Mouse (Mus musculus) 3134 (cell line): ENCODE measurements around the gene Clba1.
"Not testable (repeated sequence)": the region's sequence is repeated elsewhere in the genome, so short reads cannot be mapped to it uniquely, and the experiment has no call there.

ENCODE experiments used
- DNase-seq: peaks from one replicate; pipeline ENCODE4 v3.0.0-alpha.2; 2011; ENCODE audit warnings: low spot score; ENCODE audit not compliant: insufficient read length; ENCODE audit errors: extremely low read depth

Gene Clba1

DNA sequence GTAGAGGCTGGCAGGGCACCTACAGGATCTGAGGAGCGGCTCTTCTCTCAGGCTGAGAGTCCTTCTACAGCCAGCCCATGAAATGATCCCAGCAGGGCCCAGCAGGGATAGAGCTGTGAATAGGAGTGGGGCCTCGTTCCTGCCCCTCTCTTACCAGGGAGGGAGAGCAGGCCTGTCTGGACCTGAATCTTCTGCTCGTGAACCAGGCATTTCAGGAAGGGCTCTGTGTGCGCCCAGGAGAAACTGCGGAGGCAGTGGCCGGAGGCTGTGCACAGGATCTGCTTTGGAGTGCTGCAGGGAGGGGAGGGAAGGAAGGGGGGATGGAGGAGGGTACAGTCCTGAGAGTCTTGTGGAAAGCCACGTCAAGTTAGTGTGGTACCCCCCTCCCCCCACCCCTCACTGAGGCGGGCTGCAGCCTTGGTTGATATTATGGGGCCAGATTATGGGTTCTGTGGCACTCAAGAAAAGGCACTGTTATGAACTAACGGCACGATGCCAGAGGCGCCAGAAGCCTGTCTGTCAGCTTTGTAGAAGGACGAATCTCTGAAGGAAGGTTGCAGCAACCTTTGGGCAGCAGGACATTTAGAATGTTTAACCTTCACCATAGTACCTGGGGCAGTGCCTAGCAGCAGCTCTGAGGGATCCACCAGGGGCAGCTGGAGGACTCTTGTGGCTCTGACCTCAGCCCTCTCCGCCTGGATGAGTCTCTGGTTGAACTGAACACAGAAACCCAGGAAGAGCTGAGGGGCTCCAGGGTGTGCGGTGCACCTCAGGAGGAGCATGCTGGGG, 6.1 kb downstream of the Clba1 start:
- no peak for DNase-seq

DNA sequence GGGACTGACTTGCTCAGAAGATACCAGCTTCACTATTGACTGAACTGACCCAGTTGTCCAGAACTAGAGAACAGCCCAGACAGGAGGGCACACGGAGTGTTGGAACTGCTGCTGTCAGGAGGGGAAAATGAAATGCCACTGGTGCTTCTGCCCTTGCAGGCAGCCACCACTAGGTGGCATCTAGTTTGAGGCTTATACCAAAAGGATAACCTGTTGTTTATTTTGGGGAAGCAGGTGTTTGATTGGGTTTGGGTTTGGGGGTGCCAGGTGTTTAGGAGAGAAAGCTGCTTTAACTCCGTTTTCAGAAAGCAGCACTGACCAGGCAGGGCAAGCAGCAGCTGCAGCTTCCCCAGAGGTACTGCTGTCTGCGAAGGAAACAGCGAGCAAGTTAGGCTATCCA, 7.6 kb downstream of the Clba1 start:
- DNase-seq = no peak

DNA sequence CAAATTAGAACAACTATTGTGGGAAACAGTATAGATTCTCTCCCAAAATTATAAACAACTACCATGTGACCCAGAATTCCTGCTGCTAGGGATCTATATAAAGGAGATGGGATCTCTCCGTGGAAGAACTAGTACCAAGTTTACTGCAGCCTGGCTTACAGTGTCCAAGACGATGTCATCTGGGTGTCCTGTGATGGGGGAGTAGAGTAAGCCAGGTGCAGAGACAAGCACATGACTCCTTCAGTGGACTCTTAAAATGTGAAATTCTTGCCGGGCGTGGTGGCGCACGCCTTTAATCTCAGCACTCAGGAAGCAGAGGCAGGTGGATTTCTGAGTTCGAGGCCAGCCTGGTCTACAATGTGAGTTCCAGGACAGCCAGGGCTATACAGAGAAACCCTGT, 8.1 kb downstream of the Clba1 start:
- not testable (repeated sequence) for DNase-seq

DNA sequence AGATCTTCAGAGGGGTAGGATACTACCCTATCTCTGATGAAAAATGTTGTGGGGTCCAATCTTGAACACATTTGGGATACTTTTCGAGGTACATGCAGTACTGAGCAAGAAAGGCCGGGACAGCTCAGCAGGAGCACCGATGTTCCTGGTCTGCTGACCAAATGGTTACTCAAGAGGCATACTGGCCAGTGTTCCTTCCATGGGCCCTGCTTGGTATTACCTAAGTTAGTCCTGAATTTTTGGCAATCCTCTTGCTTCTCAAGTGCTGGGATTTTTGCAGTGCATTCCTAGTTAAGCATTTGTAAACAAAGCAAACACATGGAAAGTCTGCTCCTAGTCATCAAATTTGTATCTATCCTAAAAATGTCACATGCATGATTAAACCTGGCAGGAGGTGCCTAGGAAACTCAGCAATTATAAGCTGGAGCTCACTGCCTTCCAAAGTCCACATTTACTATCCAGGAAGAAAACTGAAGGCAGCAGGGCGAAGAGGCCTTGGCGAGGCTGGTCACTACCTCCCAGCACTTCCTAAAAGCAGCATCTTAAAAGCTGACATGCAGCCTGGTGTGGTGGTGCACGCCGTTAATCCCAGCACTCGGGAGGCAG, 10.4 kb downstream of the Clba1 start:
- DNase-seq = no peak

DNA sequence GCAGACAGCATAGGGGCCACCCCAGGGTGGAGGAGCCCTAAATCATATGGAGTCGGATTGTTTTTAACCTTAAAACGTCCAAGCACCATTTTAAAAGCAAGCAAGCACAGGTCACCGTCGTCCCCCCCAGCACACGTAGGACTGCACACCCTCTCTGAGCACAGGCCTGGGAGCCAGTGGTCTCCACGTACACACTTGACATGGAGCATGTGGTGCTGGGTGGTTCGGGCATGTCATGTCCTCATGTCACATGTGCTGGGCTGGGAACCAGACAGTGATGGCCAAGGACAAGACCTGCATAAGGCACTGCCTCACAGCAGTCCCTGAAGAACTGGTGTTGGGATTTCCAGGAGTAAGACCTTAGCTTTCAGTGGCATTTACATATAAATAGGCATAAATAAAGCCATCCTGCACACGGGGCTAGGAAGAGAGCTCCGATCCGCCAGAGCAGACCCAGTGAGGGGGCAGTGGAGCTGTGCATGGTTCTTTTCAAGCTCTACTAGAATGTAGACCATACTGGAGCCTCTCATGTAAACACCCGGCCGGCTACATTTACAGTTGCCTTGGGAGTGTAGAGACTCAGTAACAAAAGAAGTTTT, 11.8 kb downstream of the Clba1 start:
- DNase-seq = no peak

DNA sequence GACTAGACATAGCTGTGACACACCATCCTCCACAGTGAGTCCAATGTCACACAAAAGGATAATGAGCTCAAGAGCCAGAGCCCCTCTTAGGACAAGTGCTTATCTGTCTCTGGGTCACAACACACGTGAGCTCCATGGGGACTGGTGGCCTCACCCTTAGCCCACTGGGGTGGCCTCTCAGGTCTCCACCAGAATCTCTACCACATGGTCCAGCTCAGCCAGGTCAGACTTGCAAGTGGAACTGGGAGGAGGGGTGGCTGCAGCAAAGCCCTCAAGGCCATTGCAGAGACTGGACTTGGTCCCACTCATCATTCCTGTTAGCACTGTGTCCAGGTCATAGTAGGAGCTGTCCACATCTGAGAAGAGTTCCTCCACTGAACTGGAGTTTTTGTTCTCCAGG, 12.5 kb downstream of the Clba1 start:
- no peak for DNase-seq

DNA sequence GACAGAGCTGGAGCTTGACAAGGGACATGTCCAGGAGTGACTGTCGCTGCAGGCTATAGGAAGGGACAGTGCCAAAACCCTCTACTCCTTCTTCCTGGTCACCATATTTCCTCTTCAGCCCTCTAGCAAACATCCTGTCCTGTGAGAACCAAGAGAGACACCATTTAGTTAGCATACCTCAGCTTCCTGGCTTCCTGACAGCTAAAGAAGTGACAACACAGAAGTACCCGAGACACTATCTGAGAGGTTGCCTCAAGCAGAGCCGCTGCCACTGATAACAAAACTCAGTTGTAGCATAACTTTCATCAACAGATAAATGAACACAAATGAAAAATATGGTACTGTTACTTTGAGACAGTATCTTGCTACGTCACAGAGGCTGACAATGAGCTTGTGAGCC, 13.2 kb downstream of the Clba1 start:
- DNase-seq = no peak

DNA sequence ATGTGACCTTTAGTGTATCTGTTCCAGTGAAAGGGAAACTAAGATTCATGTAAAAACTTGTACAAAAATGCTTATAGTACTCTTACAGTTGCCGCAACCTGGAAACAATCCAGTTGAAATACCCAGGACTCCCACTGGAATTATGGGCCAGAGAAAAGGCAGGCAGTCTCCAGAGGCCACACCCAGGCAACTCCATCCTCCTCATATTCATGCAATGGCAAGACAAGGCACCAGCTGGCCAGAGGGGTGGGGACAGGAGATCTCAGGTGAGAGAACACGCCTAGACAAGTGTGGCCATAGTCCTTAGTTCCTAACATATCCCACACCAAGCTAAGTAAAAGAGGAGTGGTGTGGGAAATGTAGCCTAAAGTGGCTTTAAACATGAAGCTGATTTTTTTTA, 13.9 kb downstream of the Clba1 start:
- DNase-seq = no peak

DNA sequence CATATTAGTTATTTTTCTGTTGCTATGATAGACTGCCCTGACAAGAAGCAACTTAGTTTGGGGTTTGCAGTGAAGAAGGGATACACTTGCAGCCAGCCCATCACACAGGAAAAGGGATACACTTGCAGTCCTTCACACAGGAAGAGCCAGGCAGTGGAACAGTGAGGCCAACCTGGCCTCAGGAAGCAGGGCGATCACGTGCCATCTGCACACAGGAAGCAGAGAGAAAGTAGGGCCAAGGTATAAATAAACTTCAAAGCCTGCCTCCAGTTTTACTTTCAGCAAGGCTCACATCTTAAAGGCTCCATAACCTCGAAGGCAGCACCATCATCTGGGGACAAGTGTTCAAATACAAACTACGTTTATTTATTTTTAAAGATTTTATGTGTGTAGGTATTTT, 14.5 kb downstream of the Clba1 start:
- DNase-seq = no peak

DNA sequence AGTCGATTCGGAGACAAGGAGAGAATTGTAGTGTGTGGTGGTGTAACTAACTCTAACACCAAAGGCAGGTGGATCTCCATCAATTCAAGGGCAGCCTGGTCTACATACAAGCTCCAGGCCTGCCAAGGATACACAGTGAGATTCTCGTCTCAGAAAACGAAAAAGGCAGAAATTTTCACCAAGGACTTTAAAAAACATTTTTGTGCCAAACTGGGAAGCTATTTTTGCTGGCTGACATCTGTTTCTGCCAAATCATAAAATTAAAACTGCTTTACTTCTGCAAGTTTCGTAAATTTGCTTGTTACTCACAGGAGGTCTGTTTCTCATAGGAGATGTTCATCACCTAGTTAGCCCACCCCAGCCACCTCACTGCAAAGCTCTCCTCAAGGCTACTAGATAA, 17.2 kb downstream of the Clba1 start:
- no peak for DNase-seq

DNA sequence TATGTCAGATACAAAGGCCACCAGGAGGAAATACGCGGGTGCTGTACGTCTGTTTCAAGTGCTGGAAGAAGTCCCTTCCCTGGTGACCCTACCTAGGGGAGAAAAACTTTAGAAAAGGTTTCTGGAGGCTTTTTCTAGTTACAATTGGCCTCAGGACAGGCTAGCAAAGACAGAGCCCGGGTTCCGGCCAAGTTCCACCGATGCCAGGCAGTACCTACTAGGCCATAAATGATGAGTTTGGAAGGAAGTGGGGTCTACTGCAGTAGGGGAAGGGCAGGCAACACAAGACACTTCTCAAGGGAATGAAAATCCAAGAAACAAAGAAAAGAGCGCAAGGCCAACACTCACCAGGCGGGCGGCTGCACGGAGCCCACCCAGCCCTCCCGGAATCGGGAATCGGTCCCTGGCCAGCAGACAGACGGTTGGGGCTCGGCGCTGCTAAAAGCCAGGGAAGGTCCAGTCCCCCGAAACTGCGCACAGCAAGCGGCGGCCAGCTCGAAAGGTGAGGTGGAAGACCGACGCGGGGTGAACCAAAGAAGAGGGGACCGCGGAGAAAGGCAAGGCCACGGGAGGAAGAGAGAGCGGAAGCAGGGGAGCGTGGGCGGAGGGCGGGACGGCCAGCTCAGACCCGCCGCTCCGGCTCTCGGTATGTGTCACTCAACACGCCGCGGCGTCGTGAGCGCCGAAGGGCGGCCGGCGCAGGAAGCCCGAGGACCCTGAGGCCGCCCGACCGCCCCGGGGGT, 19.9 kb downstream of the Clba1 start:
- no peak for DNase-seq

DNA sequence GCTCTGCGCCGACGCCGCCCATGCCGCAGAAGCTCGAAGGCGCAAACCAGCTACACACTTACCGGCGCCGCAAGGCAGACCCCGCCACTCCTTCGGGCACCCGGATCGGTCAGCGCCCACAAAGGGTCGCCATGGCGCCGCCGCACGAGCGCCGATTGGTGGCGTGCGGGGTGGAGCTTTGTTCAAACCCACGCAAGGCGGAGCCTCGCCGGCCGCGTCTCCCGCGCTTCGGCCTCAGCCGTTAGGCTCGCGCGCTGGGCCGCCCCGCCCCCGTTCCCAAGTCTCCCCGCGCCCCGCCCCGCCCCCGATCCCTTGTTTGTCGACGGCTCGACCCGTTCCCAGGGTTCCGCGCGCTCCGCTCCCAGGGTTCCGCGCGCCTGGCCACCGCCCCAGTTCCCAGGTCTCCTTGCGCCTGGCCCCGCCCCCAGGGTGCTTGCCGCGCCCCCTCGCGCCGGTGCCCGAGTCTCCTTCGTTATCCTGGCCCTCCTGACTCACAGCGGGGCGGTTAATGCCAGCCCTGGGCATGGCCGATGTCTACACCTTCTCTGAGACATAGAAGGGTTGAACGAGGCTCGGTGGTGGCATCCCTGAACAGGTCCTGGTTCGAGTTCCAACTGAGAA, 20.6 kb downstream of the Clba1 start, which contains the start of gene Cdca4:
TSS of gene Cdca4 (minus strand) at position 180 of the 621 bp plus-strand sequence.
- peak; percentile 97 for DNase-seq

DNA sequence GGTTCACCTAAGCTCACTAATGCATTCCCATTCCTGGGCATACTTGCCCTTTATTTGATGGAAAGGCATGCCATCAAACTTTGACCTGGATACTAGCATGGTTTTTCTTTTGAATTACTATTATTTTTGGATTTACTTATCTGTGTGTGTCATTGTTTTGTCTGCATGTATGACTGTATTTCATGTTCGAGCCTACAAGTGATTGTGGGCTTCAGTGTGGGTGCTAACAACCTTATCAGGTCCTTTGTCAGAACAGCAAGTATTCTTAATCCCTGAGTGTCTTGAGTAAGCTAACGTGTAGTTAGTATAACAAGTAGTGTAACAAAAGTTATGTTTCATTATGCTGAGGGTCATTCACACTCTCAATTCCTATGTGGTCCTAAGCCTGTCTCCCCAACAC, 21.4 kb downstream of the Clba1 start:
- DNase-seq = no peak

DNA sequence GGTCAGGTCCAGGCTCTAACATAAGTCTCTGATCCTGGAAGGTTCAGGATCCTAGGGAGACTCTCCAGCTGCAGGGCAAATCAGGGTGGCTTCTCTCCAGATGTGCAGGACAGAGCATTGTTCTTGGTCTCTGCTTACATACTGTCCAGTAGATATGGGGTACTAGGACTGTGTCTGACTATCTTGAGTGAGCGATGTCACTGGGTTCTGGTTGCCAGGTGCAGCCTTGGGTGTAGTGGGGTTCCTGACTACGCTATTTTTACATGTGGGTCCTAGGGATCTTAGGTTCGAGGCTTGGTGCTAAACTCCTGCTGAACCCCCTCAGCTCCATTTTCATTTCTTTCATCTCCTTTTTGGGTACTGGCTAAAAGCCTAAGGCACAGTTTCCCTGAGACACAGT, 21.8 kb downstream of the Clba1 start:
- no peak for DNase-seq

DNA sequence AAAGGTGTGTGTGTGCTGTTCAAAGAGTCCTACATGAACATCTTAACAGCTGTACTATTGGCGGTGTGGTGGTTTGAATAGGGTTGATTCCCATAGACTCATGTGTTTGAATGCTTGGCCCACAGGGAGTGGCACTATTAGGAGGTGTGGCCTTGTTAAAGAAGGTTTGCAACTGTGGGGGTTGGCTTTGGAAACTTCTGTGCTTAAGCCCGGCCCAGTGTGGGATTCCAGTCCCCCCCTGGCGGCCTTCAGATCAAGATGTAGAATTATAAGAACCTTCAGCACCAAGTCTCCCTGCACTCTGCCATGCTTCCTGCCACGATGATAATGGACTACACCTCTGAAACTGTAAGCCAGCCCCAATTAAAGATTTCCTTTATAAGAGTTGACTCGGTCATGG, 23.7 kb downstream of the Clba1 start:
- no peak for DNase-seq

DNA sequence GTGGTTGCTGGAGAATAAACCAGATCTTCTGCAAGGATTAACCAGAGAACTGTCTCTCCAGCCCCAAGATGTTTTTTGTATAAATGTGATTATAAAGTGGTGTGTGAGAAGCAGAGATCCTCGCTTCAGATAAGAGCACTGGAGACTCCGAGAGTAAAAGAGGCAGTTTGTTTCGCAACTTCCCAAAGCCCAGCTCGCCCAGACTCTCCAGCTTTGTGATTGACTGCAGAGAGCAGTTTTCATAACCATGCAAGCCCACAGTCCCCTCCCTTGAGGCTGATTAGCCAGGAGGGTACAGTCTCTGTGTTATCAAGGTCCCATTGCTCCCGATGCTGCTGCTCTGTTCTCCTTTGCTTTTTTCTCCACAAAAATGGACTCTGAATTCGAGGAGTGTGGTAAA, 24.8 kb downstream of the Clba1 start:
- no peak for DNase-seq

DNA sequence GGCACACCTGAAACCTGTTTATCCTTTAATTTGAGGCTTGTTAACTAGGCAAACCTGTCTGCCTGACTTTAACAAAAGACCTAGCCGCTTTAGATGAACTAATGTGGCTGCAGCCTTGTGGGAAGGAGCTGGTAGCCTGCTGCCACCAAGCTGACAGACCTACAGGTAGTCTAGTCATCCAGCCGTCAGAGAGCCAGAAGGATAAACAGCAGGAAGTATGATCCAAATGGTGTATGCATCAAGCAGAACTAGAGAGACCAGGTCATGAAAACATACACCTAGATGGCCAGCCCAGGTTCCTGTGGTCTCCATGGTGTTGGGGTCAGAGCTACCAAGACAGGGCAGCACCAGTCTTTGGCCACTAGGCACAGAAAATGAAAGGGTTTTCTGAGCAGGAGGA, 26.3 kb downstream of the Clba1 start:
- no peak for DNase-seq

DNA sequence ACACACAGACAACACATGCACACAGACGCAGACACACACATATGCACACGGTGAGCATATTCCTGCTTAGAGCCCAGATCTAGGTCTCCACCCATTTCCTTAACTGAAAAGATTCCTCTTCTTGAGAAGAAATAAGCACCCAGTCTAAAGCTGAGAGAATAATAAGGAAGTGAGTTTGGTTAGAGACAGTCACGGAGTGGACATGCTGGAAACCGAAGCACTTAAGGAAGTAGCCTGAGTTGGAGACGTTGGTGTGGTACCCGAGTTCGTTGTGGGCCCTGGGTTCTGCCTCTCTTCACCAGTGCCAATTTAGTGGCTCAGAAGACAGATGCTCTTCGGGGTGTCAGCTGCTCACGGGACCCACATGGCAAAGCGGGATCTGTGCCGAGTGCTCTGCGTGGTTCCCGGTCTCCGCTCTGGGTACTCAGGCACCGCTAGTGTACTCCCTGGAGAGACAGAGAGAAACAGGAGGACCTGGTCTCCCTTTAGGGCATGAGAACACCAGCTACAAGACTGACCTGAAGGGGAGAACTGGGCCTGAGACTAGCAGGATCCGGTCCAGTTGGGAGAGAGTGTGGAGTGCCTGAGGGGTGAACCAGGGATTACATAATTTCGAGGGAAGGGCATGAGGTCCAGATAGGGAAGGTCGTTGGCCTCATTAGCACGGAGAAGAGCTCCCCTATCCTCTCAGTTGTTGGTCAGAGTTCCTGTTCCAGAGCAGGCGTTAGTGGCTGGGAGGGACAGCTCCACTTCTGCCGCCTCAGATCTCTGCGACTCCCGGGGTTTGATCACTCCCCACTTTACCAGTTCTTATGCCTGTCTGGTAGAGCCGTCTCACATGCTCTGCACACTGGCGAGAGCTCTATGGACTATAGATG, 31.7 kb downstream of the Clba1 start:
- DNase-seq = no peak

DNA sequence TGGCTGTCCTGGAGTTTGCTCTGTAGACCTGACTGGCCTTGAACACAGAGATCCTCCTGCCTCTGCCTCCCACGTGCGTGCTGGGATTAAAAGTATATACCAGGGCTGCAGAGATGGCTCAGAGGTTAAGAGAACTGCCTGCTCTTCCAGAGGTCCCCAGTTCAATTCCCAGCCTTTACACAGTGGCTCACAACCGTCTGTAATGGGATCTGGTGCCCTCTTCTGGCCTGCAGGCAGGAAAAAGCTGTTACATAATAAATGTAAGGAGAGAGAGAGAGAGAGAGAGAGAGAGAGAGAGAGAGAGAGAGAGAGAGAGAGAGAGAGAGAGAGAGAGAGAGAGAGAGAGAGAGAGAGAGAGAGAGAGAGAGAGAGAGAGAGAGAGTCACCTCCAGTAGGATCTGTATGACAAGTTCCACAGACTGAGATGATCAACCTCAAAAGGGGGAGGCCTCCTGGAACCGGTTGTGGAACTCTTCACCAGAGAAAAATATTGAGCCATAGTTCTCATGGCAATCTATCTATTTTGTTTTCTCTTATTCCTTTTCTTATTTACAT, 32.7 kb downstream of the Clba1 start:
- DNase-seq = not testable (repeated sequence)

DNA sequence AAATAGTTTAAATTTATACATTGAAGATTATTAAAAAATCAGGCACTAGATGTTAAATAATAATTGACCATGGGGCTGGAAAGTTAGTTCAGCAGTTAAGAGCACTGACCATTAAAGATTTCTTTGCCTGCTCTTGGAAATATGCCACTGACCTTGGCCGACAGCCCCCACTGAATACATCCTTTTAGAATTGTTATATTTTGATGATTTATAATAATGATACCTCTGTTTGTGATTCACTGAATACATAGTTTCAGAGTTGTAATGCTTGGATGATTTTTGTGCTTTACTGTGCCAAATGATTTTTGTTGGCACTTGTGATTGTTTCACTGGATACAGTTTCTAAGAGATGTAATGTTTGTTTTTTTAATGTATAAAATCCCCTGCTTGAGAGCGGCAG, 33.4 kb downstream of the Clba1 start:
- not testable (repeated sequence) for DNase-seq
